Comparison of ENCODE assay signal across 29 mouse cellular contexts in the genomic region with DNA sequence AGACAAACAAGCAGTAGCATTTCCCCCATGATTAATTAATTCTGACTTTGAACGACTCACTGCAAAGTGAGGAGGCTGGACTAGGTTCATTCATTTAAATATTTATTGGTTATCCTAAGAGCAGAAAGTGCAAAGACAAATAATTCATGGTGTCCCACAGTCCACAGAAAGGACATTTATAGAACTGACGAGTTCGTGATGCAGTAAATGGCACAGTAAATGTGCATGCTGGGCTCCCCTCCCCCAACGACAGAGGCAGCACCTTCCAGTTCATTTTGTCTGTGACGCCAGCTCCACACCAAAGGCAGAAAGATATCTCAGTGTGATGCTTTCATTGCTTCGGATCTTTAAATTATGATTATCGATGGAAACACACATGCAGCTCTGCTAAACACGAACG.
DNase-seq lines count a peak whose midpoint lies in the region; ATAC-seq and TF ChIP-seq lines count a peak whose summit lies in the region.
"Had no signal": no experiment of that assay in that cellular context is flagged by ENCODE, and none has a peak within 500 bp of the region (broad histone marks: within the 10 kb centered on the region; RNA-seq: fewer than 3 reads in every experiment).

No protein-coding gene starts in this region.

- no peak for ATAC-seq in hindbrain, postnatal 0 days
- no peak for ATAC-seq in hindbrain, embryonic 16.5 days
- 0 out of 2 replicates have a peak, but pooled peaks have one; percentile 58 for ATAC-seq in neural tube, embryonic 12.5 days (ENCODE audit: low FRiP score, low read depth)
- ATAC-seq: forebrain, embryonic 16.5 days; midbrain, embryonic 16.5 days had no signal

- H3K9ac ChIP-seq in hindbrain, postnatal 0 days (replicated peaks; ENCODE audit: low read length), result no peak overlapping the region
- H3K9ac ChIP-seq in hindbrain, embryonic 16.5 days (ENCODE audit: low read depth, low read length), result no peak overlapping the region
- H3K9ac ChIP-seq in neural tube, embryonic 12.5 days, result no peak overlapping the region
- H3K9ac ChIP-seq: limb, embryonic 13.5 days; lung, embryonic 15.5 days had no signal

- no peaks in the 10 kb centered on the region for H3K27me3 ChIP-seq in hindbrain, postnatal 0 days (ENCODE audit: insufficient read depth, low read length)
- no peaks in the 10 kb centered on the region for H3K27me3 ChIP-seq in hindbrain, embryonic 16.5 days (replicated peaks; ENCODE audit: control insufficient read depth, insufficient read depth, low read length)
- H3K27me3 ChIP-seq in neural tube, embryonic 12.5 days (replicated peaks), result no peaks in the 10 kb centered on the region
- H3K27me3 ChIP-seq: limb, embryonic 13.5 days; lung, embryonic 15.5 days had no signal

- WGBS in hindbrain, postnatal 0 days, result 70% methylated on average over 9 of the region's 9 CpGs
- 69% methylated on average over 9 of the region's 9 CpGs for WGBS in hindbrain, embryonic 16.5 days
- WGBS in neural tube, embryonic 12.5 days, result 71% methylated on average over 9 of the region's 9 CpGs

- DNase-seq in embryo, embryonic 11 days, result peak; percentile 2
- no peak for DNase-seq in embryo, embryonic 10.5 days (ENCODE audit: low spot score)
- peak; percentile 21 for DNase-seq in hindbrain, postnatal 0 days (ENCODE audit: low spot score)
- DNase-seq in neural tube, embryonic 10.5 days (ENCODE audit: extremely low spot score, low spot score), result no peak
- peak; percentile 11 for DNase-seq in retina, embryonic 14.5 days (ENCODE audit: low spot score)
- no peak for DNase-seq in thymus, postnatal 4 days
- DNase-seq: adrenal gland, adult 8-10 months; cerebellum, adult 11 months; cerebellum, adult 9-11 months; gastrocnemius, postnatal 14 days; heart, adult 18-20 months; heart, postnatal 36 days; kidney, adult 9 months; kidney, postnatal 4 days; right cerebral cortex, postnatal 25 days; spleen, adult 18-20 months; thymus, postnatal 14 days had no signal

- no peak overlapping the region for H3K27ac ChIP-seq in hindbrain, postnatal 0 days
- H3K27ac ChIP-seq in hindbrain, embryonic 16.5 days (ENCODE audit: low read depth, low read length), result no peak overlapping the region
- H3K27ac ChIP-seq in neural tube, embryonic 12.5 days, result no peak overlapping the region
- H3K27ac ChIP-seq: limb, embryonic 13.5 days; lung, embryonic 15.5 days; midbrain, embryonic 10.5 days had no signal

- no peaks in the 10 kb centered on the region; the same call in 1 of the 2 replicates for H3K9me3 ChIP-seq in hindbrain, postnatal 0 days (ENCODE audit: low read length)
- H3K9me3 ChIP-seq in hindbrain, embryonic 16.5 days (ENCODE audit: control insufficient read depth, low read length), result no peaks in the 10 kb centered on the region
- no peaks in the 10 kb centered on the region for H3K9me3 ChIP-seq in neural tube, embryonic 12.5 days
- H3K9me3 ChIP-seq: G1E; limb, embryonic 13.5 days; lung, embryonic 15.5 days; midbrain, embryonic 10.5 days had no signal

- no peak overlapping the region for H3K4me3 ChIP-seq in hindbrain, postnatal 0 days (ENCODE audit: low read length)
- H3K4me3 ChIP-seq in hindbrain, embryonic 16.5 days (ENCODE audit: low read length), result no peak overlapping the region
- no peak overlapping the region for H3K4me3 ChIP-seq in neural tube, embryonic 12.5 days
- H3K4me3 ChIP-seq: erythroblast, embryonic 14.5 days; limb, embryonic 13.5 days; lung, embryonic 15.5 days; midbrain, embryonic 10.5 days; myocyte had no signal

- TF ChIP-seq CTCF in hindbrain, postnatal 0 days (IDR thresholded peaks at IDR 0.05; ENCODE audit: low read depth), result no peak

- H3K4me1 ChIP-seq in hindbrain, postnatal 0 days (ENCODE audit: insufficient read depth, low read length), result no peaks in the 10 kb centered on the region
- no peaks in the 10 kb centered on the region for H3K4me1 ChIP-seq in hindbrain, embryonic 16.5 days (ENCODE audit: control insufficient read depth, insufficient read depth, low read depth, low read length)
- H3K4me1 ChIP-seq in neural tube, embryonic 12.5 days, result no peaks in the 10 kb centered on the region
- H3K4me1 ChIP-seq: limb, embryonic 13.5 days; lung, embryonic 15.5 days; midbrain, embryonic 10.5 days had no signal

- H3K4me2 ChIP-seq in hindbrain, postnatal 0 days (ENCODE audit: low read depth, low read length), result no peak overlapping the region
- no peak overlapping the region; the same call in 1 of the 2 replicates for H3K4me2 ChIP-seq in hindbrain, embryonic 16.5 days (ENCODE audit: low read length)
- no peak overlapping the region for H3K4me2 ChIP-seq in neural tube, embryonic 12.5 days (replicated peaks)
- H3K4me2 ChIP-seq: heart, embryonic 11.5 days; limb, embryonic 13.5 days; liver, embryonic 11.5 days; lung, embryonic 15.5 days had no signal

- H3K36me3 ChIP-seq in hindbrain, postnatal 0 days (ENCODE audit: insufficient read depth, low read length), result no peaks in the 10 kb centered on the region
- H3K36me3 ChIP-seq in hindbrain, embryonic 16.5 days (ENCODE audit: control insufficient read depth, insufficient read depth, low read length), result no peaks in the 10 kb centered on the region
- no peaks in the 10 kb centered on the region for H3K36me3 ChIP-seq in neural tube, embryonic 12.5 days
- H3K36me3 ChIP-seq: G1E; limb, embryonic 13.5 days; lung, embryonic 15.5 days; midbrain, embryonic 10.5 days had no signal

Comparison
In these comparisons a context has a peak if more than half of its experiments do, and no peak if none do; other contexts are left out.
1. DNase-seq: peak in embryo, embryonic 11 days (single experiment), hindbrain, postnatal 0 days (single experiment) and retina, embryonic 14.5 days (single experiment); none in embryo, embryonic 10.5 days (single experiment), neural tube, embryonic 10.5 days (single experiment) and thymus, postnatal 4 days (single experiment).